Mouse (Mus musculus): ENCODE results near the gene Psme3.

DNA sequence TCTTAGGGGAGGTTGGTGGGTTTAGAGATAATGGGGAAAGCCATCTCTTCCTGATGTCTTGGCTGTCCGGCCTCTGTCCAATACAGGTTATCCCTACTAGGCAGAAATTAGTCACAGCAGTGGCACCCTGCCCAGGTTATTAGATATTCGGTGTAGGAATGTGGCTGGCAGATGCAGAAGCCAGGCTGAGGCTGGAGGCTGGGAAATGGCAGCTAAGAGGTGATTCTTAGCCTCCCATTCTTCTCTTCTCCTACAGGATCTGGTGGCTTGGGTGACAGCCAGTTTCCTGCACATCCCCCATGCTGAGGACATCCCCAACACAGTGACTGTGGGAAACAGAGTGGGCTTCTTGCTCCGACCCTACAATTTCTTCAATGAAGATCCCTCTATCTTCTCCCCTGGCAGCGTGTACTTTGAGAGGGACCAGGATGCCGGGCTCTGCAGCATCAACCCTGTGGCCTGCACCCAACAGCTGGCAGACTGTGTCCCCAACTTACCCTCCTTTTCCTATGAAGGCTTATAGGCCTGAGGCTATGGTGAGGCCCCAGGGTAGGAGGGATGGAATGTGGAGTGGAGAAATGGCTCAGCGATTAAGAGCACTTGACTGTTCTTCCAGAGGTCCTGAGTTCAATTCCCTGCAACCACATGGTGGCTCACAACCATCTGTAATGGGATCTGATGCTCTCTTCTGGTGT is 13.1 kb downstream of the Psme3 start:
- TF ChIP-seq CTCF (IDR thresholded peaks at IDR 0.05; ENCODE audit: extremely low read depth, insufficient read length, insufficient replicate concordance, low read depth, low read length) = no peak
- TF ChIP-seq POLR2A (IDR thresholded peaks at IDR 0.05; ENCODE audit: low read depth, low read length) = no peak
